Mouse (Mus musculus) spleen, adult 2 months (tissue): ENCODE measurements around the gene Spata13.

Experiments
- CTCF ChIP-seq: fragments of 200-500 bp; IDR thresholded peaks from 2 replicates; pipeline ENCODE4 v1.5.1; 2011; ENCODE audit warnings: mild to moderate bottlenecking, inconsistent platforms; ENCODE audit not compliant: insufficient read depth, insufficient read length, insufficient replicate concordance; ENCODE audit errors: extremely low read depth
- POLR2A ChIP-seq: fragments of 200-500 bp; IDR thresholded peaks from 2 replicates; pipeline ENCODE4 v1.6.1; 2011; ENCODE audit warnings: low read depth, low read length, inconsistent platforms

DNA sequence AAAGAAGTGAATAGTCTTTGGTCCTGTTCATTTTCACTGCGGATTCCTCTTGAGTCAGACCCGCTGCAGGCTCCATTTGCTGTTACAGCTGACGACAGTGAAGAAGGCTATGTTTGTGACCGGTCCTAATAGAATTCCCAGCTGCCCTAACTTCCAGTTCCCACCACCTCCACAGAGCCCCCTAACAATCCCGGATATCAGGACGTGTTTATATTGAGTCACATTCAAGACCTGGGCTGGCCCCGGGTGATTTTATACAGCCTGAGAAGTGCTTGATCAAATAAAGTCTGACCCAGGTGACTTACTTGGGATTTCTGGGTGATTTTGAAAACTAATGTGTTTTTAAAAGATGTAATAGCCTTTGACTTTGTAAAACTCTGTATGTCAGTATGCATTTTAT, 129.0 kb downstream of the Spata13 start:
- TF ChIP-seq POLR2A (no peak), CTCF (no peak)
